ENCODE assay signal across 9 mouse cellular contexts in the genomic region with DNA sequence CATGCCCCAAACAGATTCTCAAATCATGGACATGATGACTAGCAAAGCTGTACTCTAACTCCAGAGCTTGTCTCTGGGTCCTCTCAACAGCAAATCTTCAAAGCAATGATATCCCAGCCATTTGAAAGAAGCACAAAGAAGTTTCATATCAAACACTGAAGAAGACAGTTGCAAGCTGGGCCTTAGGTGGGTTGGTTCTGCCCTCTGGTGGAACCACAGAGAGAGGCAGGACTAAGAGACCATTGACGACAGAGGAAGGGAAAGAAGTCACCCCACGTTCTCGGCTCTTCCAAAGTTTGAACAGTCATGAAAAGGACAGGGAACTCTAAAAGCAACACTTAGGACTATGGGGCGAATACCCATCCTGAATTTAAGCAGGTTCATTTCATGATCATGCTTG. TPM values are rescaled to one million over a fixed set of nuclear protein-coding genes. Genes with fewer than 3 reads are reported as not detected.
A peak's percentile ranks its signal among the peaks of the same experiment; 100 is the strongest.
DNase-seq lines count a peak whose midpoint lies in the region; ATAC-seq and TF ChIP-seq lines count a peak whose summit lies in the region.
"Had no signal": no experiment of that assay in that cellular context is flagged by ENCODE, and none has a peak within 500 bp of the region (broad histone marks: within the 10 kb centered on the region; RNA-seq: fewer than 3 reads in every experiment).

No protein-coding gene starts in this region.

- H3K9ac ChIP-seq in CH12.LX (ENCODE audit: insufficient read depth, low read depth) = no peak overlapping the region
- H3K9ac ChIP-seq in embryonic facial prominence, embryonic 11.5 days (replicated peaks; ENCODE audit: low read length) = no peak overlapping the region
- H3K9ac ChIP-seq in neural tube, embryonic 14.5 days (replicated peaks; ENCODE audit: low read depth, low read length) = no peak overlapping the region
- H3K9ac ChIP-seq: embryonic facial prominence, embryonic 15.5 days had no signal

- H3K79me2 ChIP-seq in CH12.LX (replicated peaks; ENCODE audit: control insufficient read depth, extremely low read depth, insufficient read depth, poor library complexity, severe bottlenecking) = no peaks in the 10 kb centered on the region

- H3K27me3 ChIP-seq in kidney, adult 2 months (replicated peaks; ENCODE audit: control insufficient read depth, insufficient read depth, low read length) = no peaks in the 10 kb centered on the region
- H3K27me3 ChIP-seq in CH12.LX (replicated peaks) = no peaks in the 10 kb centered on the region
- no peaks in the 10 kb centered on the region for H3K27me3 ChIP-seq in embryonic facial prominence, embryonic 11.5 days (ENCODE audit: control insufficient read depth, insufficient read depth, low read length)
- H3K27me3 ChIP-seq in neural tube, embryonic 14.5 days (ENCODE audit: control insufficient read depth, insufficient read depth, low read length) = no peaks in the 10 kb centered on the region
- H3K27me3 ChIP-seq: embryonic facial prominence, embryonic 15.5 days had no signal

- H3K4me2 ChIP-seq in CH12.LX (ENCODE audit: insufficient read depth, low read depth, poor library complexity, severe bottlenecking) = 0 out of 2 replicates have a peak overlapping the region, but pooled peaks have one; percentile 52
- no peak overlapping the region for H3K4me2 ChIP-seq in embryonic facial prominence, embryonic 11.5 days (ENCODE audit: low read depth, low read length)
- H3K4me2 ChIP-seq in neural tube, embryonic 14.5 days (ENCODE audit: low read depth, low read length) = no peak overlapping the region
- H3K4me2 ChIP-seq: embryonic facial prominence, embryonic 15.5 days had no signal

- no peak for TF ChIP-seq EP300 in CH12.LX (IDR thresholded peaks at IDR 0.05; ENCODE audit: low read length)

- no peak overlapping the region for H3K27ac ChIP-seq in kidney, adult 2 months (ENCODE audit: insufficient read depth, low read depth, low read length)
- no peak overlapping the region for H3K27ac ChIP-seq in CH12.LX (ENCODE audit: insufficient read depth, low read depth)
- H3K27ac ChIP-seq in embryonic facial prominence, embryonic 11.5 days (replicated peaks; ENCODE audit: low read depth, low read length) = no peak overlapping the region
- no peak overlapping the region for H3K27ac ChIP-seq in neural tube, embryonic 14.5 days (ENCODE audit: low read depth, low read length)
- H3K27ac ChIP-seq: embryonic facial prominence, embryonic 15.5 days had no signal

- H3K4me1 ChIP-seq in kidney, adult 2 months (ENCODE audit: control insufficient read depth, insufficient read depth, low read length) = no peaks in the 10 kb centered on the region
- peaks cover 0 to 5% of the 10 kb centered on the region in 2 experiments; a peak in 2 of 4 replicates for H3K4me1 ChIP-seq in CH12.LX (ENCODE audit: control insufficient read depth in 1 of 2, insufficient read depth in 2 of 2)
- no peaks in the 10 kb centered on the region for H3K4me1 ChIP-seq in embryonic facial prominence, embryonic 11.5 days (ENCODE audit: control insufficient read depth, insufficient read depth, low read length)
- no peaks in the 10 kb centered on the region for H3K4me1 ChIP-seq in neural tube, embryonic 14.5 days (ENCODE audit: control insufficient read depth, insufficient read depth, low read length)
- H3K4me1 ChIP-seq: embryonic facial prominence, embryonic 15.5 days had no signal

- H3K4me3 ChIP-seq in kidney, adult 2 months (ENCODE audit: insufficient read depth, low read depth, low read length) = no peak overlapping the region
- H3K4me3 ChIP-seq in CH12.LX (replicated peaks in 1 of 3; ENCODE audit: low read depth in 2 of 3, low read length in 2 of 3, poor library complexity in 1 of 3) = no peak overlapping the region
- H3K4me3 ChIP-seq in embryonic facial prominence, embryonic 11.5 days (ENCODE audit: low read depth, low read length) = no peak overlapping the region
- H3K4me3 ChIP-seq in neural tube, embryonic 14.5 days (ENCODE audit: low read depth, low read length) = no peak overlapping the region
- H3K4me3 ChIP-seq: embryonic facial prominence, embryonic 15.5 days had no signal

- TF ChIP-seq CTCF in kidney, adult 2 months (conservative IDR thresholded peaks at IDR 0.05; ENCODE audit: insufficient read depth, insufficient read length, low read depth, low read length) = peak; percentile 69
- TF ChIP-seq CTCF in CH12.LX (conservative IDR thresholded peaks at IDR 0.05 in 1 of 2, IDR thresholded peaks at IDR 0.05 in 1 of 2; ENCODE audit: low read depth in 2 of 2, low read length in 2 of 2) = peak; percentile 56 to 87

- in situ Hi-C loops in CH12.LX (cut with MboI; ENCODE audit: low pct_ligation_motif_present, low pct_unique_long_range_greater_than_20kb, low sequenced_read_pairs) = no loop called here

- peak; percentile 76 for TF ChIP-seq RAD21 in CH12.LX (IDR thresholded peaks at IDR 0.05; ENCODE audit: low read depth, low read length)

- no peak for ATAC-seq in embryonic facial prominence, embryonic 11.5 days (replicated peaks; ENCODE audit: insufficient number of reproducible peaks, low FRiP score, low TSS enrichment, low read depth)
- peak; percentile 78; the same call in 1 of the 2 replicates for ATAC-seq in neural tube, embryonic 14.5 days (ENCODE audit: low read depth)
- no peak; the same call in 1 of the 2 replicates for ATAC-seq in erythroblast, adult 5-6 weeks (replicated peaks; ENCODE audit: low FRiP score, poor library complexity, severe bottlenecking)

- peak; percentile 28 for DNase-seq in kidney, adult 2 months
- DNase-seq in kidney, adult 18-20 months = no peak
- DNase-seq in A20 (ENCODE audit: low read depth, low spot score) = peak; percentile 48
- DNase-seq in CH12.LX (ENCODE audit: extremely low read depth) = peak; percentile 57
- peak; percentile 39 for DNase-seq in embryonic facial prominence, embryonic 11.5 days (ENCODE audit: low spot score)
- no peak for DNase-seq in ovary, postnatal 36 days (ENCODE audit: low spot score)

- 15% methylated on average over 4 of the region's 4 CpGs for WGBS in kidney, adult 2 months
- WGBS in embryonic facial prominence, embryonic 11.5 days = 29% methylated on average over 4 of the region's 4 CpGs
- WGBS in neural tube, embryonic 14.5 days = 26% methylated on average over 4 of the region's 4 CpGs

- H3K36me3 ChIP-seq in kidney, adult 2 months (ENCODE audit: control insufficient read depth, insufficient read depth, low read length) = no peaks in the 10 kb centered on the region
- H3K36me3 ChIP-seq in CH12.LX (replicated peaks in 1 of 2; ENCODE audit: control insufficient read depth in 1 of 2, insufficient read depth in 1 of 2, low read length in 1 of 2) = no peaks in the 10 kb centered on the region
- no peaks in the 10 kb centered on the region for H3K36me3 ChIP-seq in embryonic facial prominence, embryonic 11.5 days (replicated peaks; ENCODE audit: control insufficient read depth, insufficient read depth, low read depth, low read length)
- no peaks in the 10 kb centered on the region for H3K36me3 ChIP-seq in neural tube, embryonic 14.5 days (ENCODE audit: control insufficient read depth, insufficient read depth, low read length)
- H3K36me3 ChIP-seq: embryonic facial prominence, embryonic 15.5 days had no signal

- H3K9me3 ChIP-seq in CH12.LX (replicated peaks; ENCODE audit: low read length) = no peaks in the 10 kb centered on the region
- no peaks in the 10 kb centered on the region for H3K9me3 ChIP-seq in embryonic facial prominence, embryonic 11.5 days (replicated peaks; ENCODE audit: control insufficient read depth, low read length)
- H3K9me3 ChIP-seq in neural tube, embryonic 14.5 days (ENCODE audit: control insufficient read depth, low read length) = no peaks in the 10 kb centered on the region
- H3K9me3 ChIP-seq: embryonic facial prominence, embryonic 15.5 days had no signal

- dilution Hi-C loops in CH12.LX (cut with MboI; ENCODE audit: extremely low pct_ligation_motif_present, extremely low pct_unique_long_range_greater_than_20kb, low sequenced_read_pairs) = no loop called here

- TF ChIP-seq POLR2A in kidney, adult 2 months (IDR thresholded peaks at IDR 0.05; ENCODE audit: low read depth, low read length) = no peak
- TF ChIP-seq POLR2A in CH12.LX (IDR thresholded peaks at IDR 0.05; ENCODE audit: low read depth, low read length) = no peak

TF ChIP-seq in CH12.LX, 34 proteins besides CTCF, POLR2A, EP300 and RAD21:
- TF ChIP-seq ZC3H11A (IDR thresholded peaks at IDR 0.05; ENCODE audit: low read depth, low read length) = no peak
- TF ChIP-seq SMC3 (IDR thresholded peaks at IDR 0.05; ENCODE audit: low read depth, low read length) = peak; percentile 86

RNA-seq across cellular contexts. Expression of a gene that starts 18.5 kb away (rescaled TPM):
- polyA plus RNA-seq in kidney, adult 2 months (2012; rRNA removed) = 0.64 and 1.1 TPM in 2 replicates
- 34.8 and 45.4 TPM in 2 replicates for total RNA-seq in CH12.LX (2012; rRNA removed)
- total RNA-seq in CH12.LX (2014; rRNA removed) = 66.9 and 68.2 TPM in 2 replicates
- 45.5 and 46.4 TPM in 2 replicates for polyA plus RNA-seq in CH12.LX (2012; ENCODE audit: insufficient read length, low read depth)
- polyA plus RNA-seq in embryonic facial prominence, embryonic 11.5 days (2014; fragmentation: Nextera tagmentation; extraction: Ambion mirVana) = 94.5 and 110 TPM in 2 replicates
- 6.2 and 7.4 TPM in 2 replicates for polyA plus RNA-seq in neural tube, embryonic 14.5 days (2014; fragmentation: Nextera tagmentation; extraction: Ambion mirVana)
- total RNA-seq in erythroblast, adult 5-6 weeks (2015; ENCODE audit: low replicate concordance) = 36.2 and 37.9 TPM in 2 replicates
- total RNA-seq in erythroblast, adult 5-6 weeks (2017; ENCODE audit: low replicate concordance) = 23.9 and 53.4 TPM in 2 replicates

RNA-seq across cellular contexts. Expression of a gene that starts 36.8 kb away (rescaled TPM):
- 1.7 and 2.4 TPM in 2 replicates for polyA plus RNA-seq in kidney, adult 2 months (2012; rRNA removed)
- total RNA-seq in CH12.LX (2012; rRNA removed) (5.6 and 8.4 TPM in 2 replicates), CH12.LX (2014; rRNA removed) (12.4 and 12.9 TPM in 2 replicates)
- 8.8 and 9.5 TPM in 2 replicates for polyA plus RNA-seq in CH12.LX (2012; ENCODE audit: insufficient read length, low read depth)
- polyA plus RNA-seq in embryonic facial prominence, embryonic 11.5 days (2014; fragmentation: Nextera tagmentation; extraction: Ambion mirVana) = 13.4 and 15.7 TPM in 2 replicates
- polyA plus RNA-seq in neural tube, embryonic 14.5 days (2014; fragmentation: Nextera tagmentation; extraction: Ambion mirVana) = 11.4 and 13.1 TPM in 2 replicates
- total RNA-seq in erythroblast, adult 5-6 weeks (2015; ENCODE audit: low replicate concordance) = 1.7 and 20.2 TPM in 2 replicates
- 8.6 and 19.3 TPM in 2 replicates for total RNA-seq in erythroblast, adult 5-6 weeks (2017; ENCODE audit: low replicate concordance)

Comparison
In these comparisons a context has a peak if more than half of its experiments do, and no peak if none do; other contexts are left out.
1. DNase-seq: peak in kidney, adult 2 months (single experiment), A20 (single experiment), CH12.LX (single experiment) and embryonic facial prominence, embryonic 11.5 days (single experiment); none in kidney, adult 18-20 months (single experiment) and ovary, postnatal 36 days (single experiment).